Mouse (Mus musculus): Measurements from ENCODE around the gene Clic1.

DNA sequence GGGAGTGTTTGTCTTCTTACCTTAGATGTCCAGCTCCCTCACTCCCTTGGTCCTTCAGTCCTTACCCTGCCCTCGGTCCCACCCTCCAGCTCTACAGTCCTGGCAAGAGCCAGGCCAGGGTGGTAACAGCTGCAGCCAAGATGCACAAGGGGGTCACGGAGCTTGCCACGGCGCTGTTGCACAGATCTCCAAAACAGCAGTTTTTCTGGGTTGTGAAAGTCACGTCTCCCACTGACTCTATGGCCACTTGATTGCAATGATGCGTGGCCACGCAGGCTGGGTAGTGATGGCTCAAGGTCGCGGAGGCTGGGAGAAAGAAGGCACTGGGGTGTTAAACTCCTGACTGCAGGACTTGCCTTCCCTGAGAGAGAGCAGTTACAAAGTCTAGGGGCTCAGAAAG lies 21.7 kb downstream of the Clic1 start:
- TF ChIP-seq POLR2A (IDR thresholded peaks at IDR 0.05; ENCODE audit: insufficient read depth, low read depth, low read length), result no peak
- no peak for TF ChIP-seq EP300 (IDR thresholded peaks at IDR 0.05; ENCODE audit: insufficient read depth, low read depth, low read length)
- no peak for TF ChIP-seq CTCF (IDR thresholded peaks at IDR 0.05)
